Mouse (Mus musculus) left cerebral cortex, adult 2 months (tissue): ENCODE results near the gene Hebp2. TPM values are rescaled to one million over a fixed set of nuclear protein-coding genes. Genes with fewer than 3 reads are reported as not detected.

ENCODE experiments used
- DNase-seq, 2 experiments: peaks; one replicate each; pipeline ENCODE4 v3.0.0; 2021 to 2022; ENCODE audit warnings: low spot score in 2 of 2, mixed read lengths in 1 of 2; ENCODE audit errors: extremely low spot score in 1 of 2
- H3K27ac ChIP-seq: fragments of 200-600 bp; 2 replicates; pipeline ENCODE4 v1.8.1; 2022
- H3K4me3 ChIP-seq: fragments of 200-600 bp; 2 replicates; pipeline ENCODE4 v1.8.1; 2022
- CTCF ChIP-seq: fragments of 200-600 bp; IDR thresholded peaks from 2 replicates; pipeline ENCODE4 v1.8.1; 2022; ENCODE audit warnings: antibody characterized with exemption, mild to moderate bottlenecking, moderate library complexity
- intact Hi-C: fragments of 180-260 bp; cut with DNase I; formaldehyde crosslinking; loops from one replicate; pipeline ENCODE4 v1.15.1; 2025
- total RNA-seq, 2 experiments: library from RNA; stranded (reverse); gene quantifications; 2 replicates each; pipeline ENCODE4 v1.2.3; 2021

Hebp2 gene
- total RNA-seq, 2 experiments from 2014 or later: 3.8 TPM

DNA sequence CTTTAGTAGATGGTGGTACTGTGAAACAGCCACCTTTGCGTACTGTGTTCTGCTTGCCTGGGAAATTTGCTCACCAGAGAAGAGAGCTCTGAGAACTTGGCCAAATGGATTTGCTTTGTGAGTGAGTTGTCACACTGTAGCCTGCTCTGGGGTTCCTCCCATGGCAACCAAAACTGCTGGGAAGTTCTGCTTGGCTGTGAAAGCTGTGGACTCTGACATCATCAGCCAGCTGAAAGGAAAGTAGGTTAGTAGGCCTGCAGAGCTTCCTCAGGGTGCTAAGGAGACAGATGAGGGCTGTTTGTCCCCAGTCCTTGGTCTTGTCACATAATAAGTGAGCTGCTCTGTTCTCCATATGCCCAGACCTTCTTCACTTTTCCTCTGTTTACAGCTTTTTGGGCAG lies 37.3 kb downstream of the Hebp2 start:
- intact Hi-C loops: loop anchor here (1.0 kb wide), 1 partner anchor 18 kb away; no protein-coding TSS in a partner anchor
- Histone ChIP-seq H3K4me3 (no peak overlapping the region), H3K27ac (no peak overlapping the region)
- DNase-seq: peak; percentile 44 to 51
- no peak for TF ChIP-seq CTCF

DNA sequence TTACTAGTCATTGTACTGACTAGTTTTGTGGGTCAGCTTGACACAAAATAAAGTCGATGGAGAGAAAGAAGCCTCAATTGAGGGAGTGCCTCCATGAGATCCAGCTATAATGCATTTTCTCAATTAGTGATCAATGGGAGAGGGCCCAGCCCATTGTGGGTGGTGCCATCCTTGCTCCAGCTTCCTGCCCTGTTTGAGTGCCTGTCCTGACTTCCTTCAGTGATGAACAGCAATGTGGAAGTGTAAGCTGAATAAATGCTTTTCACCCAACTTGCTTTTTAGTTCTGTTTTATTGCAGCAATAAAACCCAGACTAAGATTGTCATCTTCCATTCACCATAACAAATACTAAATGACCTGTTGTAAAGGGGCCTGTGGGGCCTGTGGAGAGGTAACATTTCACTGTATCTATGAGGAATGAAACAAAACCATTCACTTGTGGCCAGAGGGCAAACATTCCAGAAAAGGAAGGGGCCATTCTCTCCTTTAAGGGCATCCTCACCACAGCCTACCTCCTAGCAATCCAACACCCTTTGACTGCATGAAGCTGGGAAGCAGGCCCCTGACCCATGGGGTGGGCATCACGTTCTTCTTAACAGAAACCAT lies 37.9 kb downstream of the Hebp2 start:
- intact Hi-C loops: loop anchor here (1.0 kb wide), 1 partner anchor 18 kb away; no protein-coding TSS in a partner anchor
- no peak for TF ChIP-seq CTCF
- no peak overlapping the region for H3K27ac ChIP-seq
- no peak for DNase-seq
- H3K4me3 ChIP-seq: no peak overlapping the region

DNA sequence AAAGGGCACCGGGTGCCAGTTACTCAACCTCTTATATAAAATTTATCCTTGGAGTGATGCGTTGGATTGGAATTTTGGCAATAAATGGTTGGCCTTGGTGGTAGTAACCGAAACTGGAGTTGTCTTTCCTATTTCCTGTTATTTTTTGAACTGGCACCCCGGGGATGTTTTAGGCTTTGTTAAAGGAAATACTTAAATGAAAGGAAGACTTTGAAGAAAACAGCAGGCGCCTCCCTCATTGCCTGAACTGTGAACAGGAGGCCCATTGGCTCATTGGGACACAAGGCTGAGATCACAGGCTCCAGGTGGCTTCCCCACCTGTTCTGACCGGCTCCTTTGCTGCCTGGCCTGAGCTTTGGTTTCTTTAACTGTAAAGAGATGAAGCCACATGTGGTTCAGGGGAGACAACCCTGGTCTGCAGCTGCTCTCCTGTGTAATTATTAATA lies 39.4 kb downstream of the Hebp2 start:
- intact Hi-C loops: no loop called here
- DNase-seq: no peak
- no peak for TF ChIP-seq CTCF
- no peak overlapping the region for H3K4me3 ChIP-seq
- no peak overlapping the region for H3K27ac ChIP-seq

DNA sequence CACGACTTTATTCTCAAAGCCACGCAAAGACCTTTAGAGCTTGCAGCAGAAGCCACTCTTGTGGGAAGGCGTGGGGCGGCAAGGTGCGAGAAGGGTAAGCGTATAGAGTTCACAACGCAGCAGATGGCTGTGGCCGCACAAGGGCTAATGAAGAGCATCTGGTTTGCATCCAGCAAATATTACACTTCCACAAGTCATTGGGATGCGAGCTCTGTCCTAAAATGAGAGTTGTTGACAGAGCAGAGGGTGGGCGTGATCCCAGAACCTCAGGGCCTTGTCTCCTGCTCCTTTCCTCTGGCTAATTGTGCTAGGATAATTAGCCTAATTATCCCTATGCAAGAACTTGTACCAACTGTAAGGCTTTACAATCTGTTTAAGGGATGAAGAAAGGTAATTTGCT lies 40.2 kb downstream of the Hebp2 start:
- no peak for TF ChIP-seq CTCF
- DNase-seq: no peak
- intact Hi-C loops: no loop called here
- H3K27ac ChIP-seq: no peak overlapping the region
- H3K4me3 ChIP-seq: no peak overlapping the region

DNA sequence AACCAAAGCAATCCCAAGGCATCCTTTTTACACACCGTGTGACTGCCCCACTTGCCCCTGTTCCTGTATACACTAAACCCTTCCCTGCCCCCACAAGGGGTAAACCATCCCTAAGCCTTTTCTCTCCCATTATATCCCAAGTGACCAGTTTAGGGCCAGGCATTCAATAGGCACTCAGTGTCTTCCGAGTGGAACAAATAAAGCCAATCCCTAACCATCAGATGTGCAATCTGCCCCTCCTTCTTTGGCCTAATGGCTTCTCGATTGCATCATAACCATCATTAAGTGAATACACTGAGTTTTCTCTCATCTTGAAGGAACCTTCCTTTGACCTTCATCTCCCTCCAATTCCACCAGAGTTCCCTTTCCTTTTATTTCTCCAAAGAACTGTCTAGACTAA lies 43.9 kb downstream of the Hebp2 start:
- intact Hi-C loops: no loop called here
- H3K27ac ChIP-seq: no peak overlapping the region
- DNase-seq: no peak
- H3K4me3 ChIP-seq: no peak overlapping the region
- TF ChIP-seq CTCF: no peak

DNA sequence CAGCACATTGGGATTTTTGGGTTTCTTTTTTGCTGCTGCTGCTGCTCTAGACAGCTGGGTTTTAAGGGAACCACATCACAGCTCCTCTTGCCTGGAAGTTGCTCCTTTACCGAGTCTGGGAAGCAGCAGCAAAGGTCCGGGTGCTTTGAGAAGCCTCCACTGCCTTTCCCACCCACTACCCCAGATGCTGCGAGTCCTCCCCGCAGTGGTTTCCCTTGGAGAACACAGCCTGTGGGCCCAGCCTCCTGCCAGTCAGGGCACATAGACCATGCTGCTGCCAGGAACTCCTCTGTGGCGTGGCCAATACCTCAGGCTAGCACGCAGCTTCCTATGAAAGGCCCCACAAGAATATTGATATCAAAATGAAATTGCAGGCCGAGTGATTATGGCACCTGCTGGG lies 48.8 kb downstream of the Hebp2 start:
- DNase-seq: no peak
- intact Hi-C loops: no loop called here
- no peak overlapping the region for H3K4me3 ChIP-seq
- H3K27ac ChIP-seq: no peak overlapping the region
- TF ChIP-seq CTCF: no peak

DNA sequence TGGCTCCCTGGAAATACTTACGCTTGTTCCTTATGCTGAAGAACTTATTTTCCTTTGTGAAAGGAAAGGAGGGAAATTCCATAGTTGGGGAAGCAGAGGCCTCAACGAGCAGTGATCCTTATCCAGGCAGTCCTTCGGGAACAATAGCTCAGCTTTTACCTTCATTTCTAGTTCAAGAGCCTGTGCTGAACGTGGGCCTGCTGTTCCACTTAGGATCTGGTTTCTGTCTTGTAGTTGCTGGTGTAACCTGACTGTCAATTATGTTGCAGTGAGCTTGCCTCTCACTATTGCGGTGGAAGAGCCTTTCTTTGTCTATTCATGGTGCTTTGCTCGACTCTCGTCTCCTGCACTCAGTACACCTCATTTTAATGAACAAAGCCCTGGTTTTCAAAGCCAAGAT lies 51.6 kb downstream of the Hebp2 start:
- TF ChIP-seq CTCF: no peak
- DNase-seq: no peak
- no peak overlapping the region for H3K27ac ChIP-seq
- intact Hi-C loops: no loop called here
- H3K4me3 ChIP-seq: no peak overlapping the region

DNA sequence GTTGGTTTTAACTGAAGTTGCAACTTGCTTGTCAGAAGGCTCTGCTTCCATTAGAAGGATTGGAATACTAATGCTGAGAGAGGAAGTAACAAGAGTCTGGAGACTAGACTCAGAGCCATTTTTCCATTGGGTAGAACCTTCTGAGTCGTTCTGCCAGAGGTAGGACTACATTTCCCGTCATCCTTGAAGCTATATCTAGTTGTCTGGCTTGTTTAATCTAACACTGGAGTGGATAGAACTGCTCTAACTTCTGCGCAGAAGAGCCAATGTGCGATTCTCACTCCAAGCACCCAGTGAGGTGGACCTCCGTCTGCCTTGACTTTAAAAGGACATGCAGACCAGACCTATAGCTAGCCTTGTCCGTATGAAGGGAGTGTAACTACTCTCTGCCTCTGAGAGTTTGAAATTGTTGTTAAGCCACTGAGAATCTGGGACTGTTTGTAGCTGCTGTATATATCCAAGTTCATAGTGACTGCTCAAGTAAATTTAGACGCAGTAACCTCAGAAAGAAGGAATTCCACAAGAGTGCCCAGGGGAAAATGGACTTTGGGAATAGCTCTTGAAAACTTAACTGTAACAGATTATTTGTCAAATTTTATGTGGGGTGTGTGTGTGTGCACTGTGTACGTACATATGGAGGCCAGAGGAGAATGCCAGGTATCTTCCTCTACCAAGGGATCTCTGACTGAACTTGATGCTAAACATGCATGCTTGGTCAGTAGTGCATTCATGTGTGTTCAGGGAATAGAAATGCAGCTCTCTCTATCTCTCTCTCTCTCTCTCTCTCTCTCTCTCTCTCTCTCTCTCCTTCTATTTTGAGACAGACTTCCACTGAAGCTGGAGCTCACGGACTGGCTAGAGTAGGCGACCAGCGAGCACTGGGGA lies 52.6 kb downstream of the Hebp2 start:
- Histone ChIP-seq H3K4me3 (no peak overlapping the region), H3K27ac (no peak overlapping the region)
- intact Hi-C loops: no loop called here
- no peak for DNase-seq
- TF ChIP-seq CTCF: no peak

DNA sequence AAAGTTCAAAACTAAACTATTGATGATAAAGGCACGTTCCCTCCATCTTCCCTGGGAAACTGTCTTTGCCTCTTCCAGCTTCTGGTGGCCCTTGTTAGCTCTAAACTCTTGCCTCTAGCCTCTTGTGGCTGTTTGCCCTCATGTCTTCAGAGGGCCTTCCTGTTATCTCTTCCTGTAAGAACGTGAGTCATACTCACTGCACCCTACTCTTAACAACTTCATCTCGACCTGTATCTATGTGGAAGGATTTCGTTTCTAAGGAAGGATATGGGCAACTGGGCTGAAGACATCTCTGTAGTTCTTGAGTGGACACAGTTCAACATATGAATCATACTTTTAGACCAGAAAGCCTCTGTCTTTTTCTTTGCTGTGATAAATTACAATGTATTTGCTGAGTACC lies 53.9 kb downstream of the Hebp2 start:
- Histone ChIP-seq H3K27ac (no peak overlapping the region), H3K4me3 (no peak overlapping the region)
- no peak for DNase-seq
- no peak for TF ChIP-seq CTCF
- intact Hi-C loops: no loop called here

DNA sequence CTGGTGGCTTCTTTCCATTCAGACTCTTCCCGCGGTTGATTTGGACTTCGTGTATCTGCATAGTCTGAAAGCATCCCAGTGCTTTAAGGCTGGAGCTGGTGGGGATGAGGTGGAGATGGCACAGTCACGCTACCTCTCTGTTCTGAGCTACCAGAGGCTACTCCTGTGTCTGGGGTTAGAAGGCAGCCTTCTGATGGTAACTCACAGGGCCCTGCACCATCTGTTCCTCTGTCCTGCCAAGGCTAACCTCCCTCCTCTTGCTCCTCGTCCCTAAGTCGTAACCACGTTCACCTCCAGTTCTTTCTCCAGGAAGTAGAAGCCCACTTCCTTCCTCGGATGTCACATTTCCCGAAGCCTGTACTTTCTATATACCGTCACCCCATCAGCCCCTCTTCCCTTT lies 55.9 kb downstream of the Hebp2 start:
- no peak for TF ChIP-seq CTCF
- no peak overlapping the region for H3K27ac ChIP-seq
- H3K4me3 ChIP-seq: no peak overlapping the region
- DNase-seq: no peak
- intact Hi-C loops: no loop called here

Other genes with a start within 250 kb of the Hebp2 start
- gene Nhsl1, start 227.1 kb downstream of the Hebp2 start, total RNA-seq: 10 to 100 TPM; 23.7 to 28.9 TPM
- gene Arfgef3, start 197.9 kb upstream of the Hebp2 start, total RNA-seq: 100 to 1,000 TPM; 106 to 111 TPM
- gene Gm4922, start 240.7 kb upstream of the Hebp2 start, total RNA-seq: not detected